Mouse (Mus musculus) ES-Bruce4 (cell line): Measurements from ENCODE around the gene Scp2. TPM values are rescaled to one million over a fixed set of nuclear protein-coding genes. Genes with fewer than 3 reads are reported as not detected.
"Not testable (repeated sequence)": the region's sequence is repeated elsewhere in the genome, so short reads cannot be mapped to it uniquely, and the experiment has no call there.

Experiments
- H3K27ac ChIP-seq: 2 replicates; pipeline ENCODE4 v1.5.1; 2012; ENCODE audit warnings: low read length, inconsistent platforms; ENCODE audit not compliant: insufficient read depth
- H3K27me3 ChIP-seq: 2 replicates; pipeline ENCODE4 v1.6.1; 2012; ENCODE audit warnings: mild to moderate bottlenecking, low read length, inconsistent platforms; ENCODE audit not compliant: control insufficient read depth, poor library complexity, insufficient read depth, severe bottlenecking
- H3K36me3 ChIP-seq: 2 replicates; pipeline ENCODE4 v1.6.1; 2012; ENCODE audit warnings: inconsistent platforms, mild to moderate bottlenecking, low read length, moderate library complexity; ENCODE audit not compliant: control insufficient read depth, poor library complexity, insufficient read depth, severe bottlenecking
- H3K4me1 ChIP-seq: one replicate; pipeline ENCODE4 v1.8.1; 2011; ENCODE audit warnings: low read length; ENCODE audit not compliant: control insufficient read depth, insufficient read depth
- H3K4me3 ChIP-seq: 2 replicates; pipeline ENCODE4 v1.5.1; 2011; ENCODE audit warnings: low read depth, mild to moderate bottlenecking, low read length
- H3K9ac ChIP-seq: 2 replicates; pipeline ENCODE4 v1.6.1; 2012; ENCODE audit warnings: low read depth, mild to moderate bottlenecking, inconsistent platforms; ENCODE audit not compliant: poor library complexity, severe bottlenecking
- H3K9me3 ChIP-seq: replicated peaks from 2 replicates; pipeline ENCODE4 v1.6.1; 2012; ENCODE audit warnings: mild to moderate bottlenecking, low read length, inconsistent platforms; ENCODE audit not compliant: control insufficient read depth, poor library complexity, insufficient read depth, severe bottlenecking
- CTCF ChIP-seq: IDR thresholded peaks from one replicate; pipeline ENCODE4 v1.8.1; 2011; ENCODE audit warnings: low read depth, low read length
- EP300 ChIP-seq: IDR thresholded peaks from 2 replicates; pipeline ENCODE4 v1.6.1; 2011; ENCODE audit warnings: low read depth, low read length; ENCODE audit not compliant: insufficient read depth
- POLR2A ChIP-seq: IDR thresholded peaks from one replicate; pipeline ENCODE4 v1.8.1; 2011; ENCODE audit warnings: low read length; ENCODE audit not compliant: insufficient read depth
- polyA plus RNA-seq: library from polyadenylated mRNA; stranded (reverse); fragments of >200 nt; gene quantifications from 2 replicates; pipeline ENCODE4 v1.2.4, GENCODE M21; 2011; ENCODE audit warnings: low read depth; ENCODE audit not compliant: missing spikeins, insufficient read depth, insufficient read length

The Scp2 gene
- polyA plus RNA-seq, 1 experiment: 54.4 TPM

GRCm38 (mm10) chr4:108163291-108163690 is 18.5 kb upstream of the Scp2 start:
- no peak overlapping the region for H3K4me3 ChIP-seq
- H3K9ac ChIP-seq: no peak overlapping the region
- H3K9me3 ChIP-seq: peaks cover 3% of the 10 kb centered on the region; the same call in 1 of the 2 replicates
- no peaks in the 10 kb centered on the region for H3K27me3 ChIP-seq
- H3K36me3 ChIP-seq: no peaks in the 10 kb centered on the region; the same call in 1 of the 2 replicates
- TF ChIP-seq CTCF (no peak), POLR2A (no peak), EP300 (0 out of 2 replicates have a peak, but pooled peaks have one; percentile 20)
- peak overlapping the region; percentile 4; the same call in 1 of the 2 replicates for H3K27ac ChIP-seq
- H3K4me1 ChIP-seq: peaks cover 2% of the 10 kb centered on the region

GRCm38 (mm10) chr4:108161936-108162335 is 17.1 kb upstream of the Scp2 start:
- Histone ChIP-seq H3K27ac (no peak overlapping the region), H3K9ac (no peak overlapping the region), H3K27me3 (no peaks in the 10 kb centered on the region), H3K36me3 (no peaks in the 10 kb centered on the region), H3K9me3 (peaks cover 8% of the 10 kb centered on the region), H3K4me3 (no peak overlapping the region), H3K4me1 (peaks cover 2% of the 10 kb centered on the region)
- no peak for TF ChIP-seq POLR2A

GRCm38 (mm10) chr4:108155141-108155540 is 10.3 kb upstream of the Scp2 start:
- H3K9ac ChIP-seq, H3K27ac ChIP-seq, H3K4me3 ChIP-seq, H3K27me3 ChIP-seq, H3K4me1 ChIP-seq, H3K36me3 ChIP-seq: not testable (repeated sequence)
- peaks cover 22% of the 10 kb centered on the region for H3K9me3 ChIP-seq

GRCm38 (mm10) chr4:108145554-108145953 is 756 bp upstream of the Scp2 start:
- H3K4me1 ChIP-seq, H3K27me3 ChIP-seq, H3K36me3 ChIP-seq, H3K9ac ChIP-seq, H3K4me3 ChIP-seq: not testable (repeated sequence)
- peak; percentile 82 for TF ChIP-seq EP300
- H3K27ac ChIP-seq: peak overlapping the region; percentile 91
- peaks cover 12% of the 10 kb centered on the region for H3K9me3 ChIP-seq

DNA sequence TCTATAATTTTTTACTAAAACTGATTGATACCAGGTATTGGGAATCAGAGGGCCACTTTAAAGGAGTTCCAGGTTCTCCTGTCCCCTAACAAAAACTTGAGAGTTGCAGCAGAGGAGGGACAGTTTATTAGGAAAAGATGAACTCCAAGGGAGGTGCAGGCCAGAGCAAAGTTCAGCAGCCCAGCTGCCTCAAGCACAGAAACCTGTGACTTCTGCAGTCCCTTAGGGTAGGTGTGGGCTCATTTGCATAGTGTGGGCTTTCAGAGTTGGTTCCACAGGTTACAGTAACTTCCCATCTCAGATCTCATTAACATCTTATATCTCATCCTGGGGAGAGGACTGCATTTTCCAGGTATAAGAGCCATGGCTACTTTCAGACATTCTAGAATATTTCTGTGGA is 1.0 kb downstream of the Scp2 start:
- TF ChIP-seq CTCF (no peak), EP300 (no peak), POLR2A (no peak)
- no peaks in the 10 kb centered on the region for H3K36me3 ChIP-seq

DNA sequence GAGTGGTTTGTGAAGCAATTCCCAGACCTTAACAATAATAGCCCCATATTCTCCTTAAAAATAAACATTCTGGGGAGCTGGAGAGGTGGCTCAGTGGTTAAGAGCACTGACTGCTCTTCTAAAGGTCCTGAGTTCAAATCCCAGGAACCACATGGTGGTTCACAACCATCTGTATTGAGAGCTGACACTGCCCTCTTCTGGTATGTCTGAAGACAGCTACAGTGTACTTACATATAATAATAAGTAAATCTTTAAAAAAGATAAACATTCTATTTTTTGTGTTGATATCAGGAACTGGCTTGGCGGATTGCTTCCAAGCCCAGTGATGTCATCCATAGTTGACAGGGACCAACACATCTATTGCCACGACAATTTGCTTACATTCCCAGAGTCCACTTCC is 1.6 kb downstream of the Scp2 start:
- peaks cover 12% of the 10 kb centered on the region for H3K9me3 ChIP-seq
- H3K27me3 ChIP-seq, H3K4me3 ChIP-seq: not testable (repeated sequence)

More for the DNA sequence above, 1.0 kb downstream of the Scp2 start:
- Histone ChIP-seq H3K27me3 (no peaks in the 10 kb centered on the region), H3K9me3 (peaks cover 12% of the 10 kb centered on the region), H3K4me1 (peaks cover 3% of the 10 kb centered on the region), H3K4me3 (no peak overlapping the region), H3K27ac (no peak overlapping the region), H3K9ac (no peak overlapping the region)

GRCm38 (mm10) chr4:108136938-108137337 is 7.9 kb downstream of the Scp2 start:
- Histone ChIP-seq H3K27ac (no peak overlapping the region), H3K4me1 (no peaks in the 10 kb centered on the region), H3K9me3 (no peaks in the 10 kb centered on the region), H3K27me3 (no peaks in the 10 kb centered on the region), H3K9ac (no peak overlapping the region), H3K4me3 (no peak overlapping the region), H3K36me3 (no peaks in the 10 kb centered on the region)
- TF ChIP-seq EP300 (no peak), POLR2A (no peak), CTCF (no peak)

More for the DNA sequence above, 1.6 kb downstream of the Scp2 start:
- H3K36me3 ChIP-seq, H3K4me1 ChIP-seq, H3K27ac ChIP-seq, H3K9ac ChIP-seq: not testable (repeated sequence)
